Mouse (Mus musculus): ENCODE measurements around the gene Tfam. TPM values are rescaled to one million over a fixed set of nuclear protein-coding genes. Genes with fewer than 3 reads are reported as not detected.

Gene Tfam
- polyA plus RNA-seq, 1 experiment: 14.2 TPM

GRCm38 (mm10) chr10:71249086-71249880 lies 11.2 kb upstream of the Tfam start:
- TF ChIP-seq GATA1 (IDR thresholded peaks at IDR 0.05; ENCODE audit: low read length): no peak

- TF ChIP-seq GATA1 (IDR thresholded peaks at IDR 0.05; ENCODE audit: low read length): no peak
Observed at GRCm38 (mm10) chr10:71246956-71247355, 8.9 kb upstream of the Tfam start.

GRCm38 (mm10) chr10:71239479-71240120 lies 1.5 kb upstream of the Tfam start:
- TF ChIP-seq GATA1 (IDR thresholded peaks at IDR 0.05; ENCODE audit: low read length): no peak

- TF ChIP-seq GATA1 (IDR thresholded peaks at IDR 0.05; ENCODE audit: low read length): no peak
Observed at GRCm38 (mm10) chr10:71237516-71238239, 402 bp downstream of the Tfam start.

- no peak for TF ChIP-seq GATA1 (IDR thresholded peaks at IDR 0.05; ENCODE audit: low read length)
Observed at GRCm38 (mm10) chr10:71234071-71234470, 4.0 kb downstream of the Tfam start.

- no peak for TF ChIP-seq GATA1 (IDR thresholded peaks at IDR 0.05; ENCODE audit: low read length)
Observed at GRCm38 (mm10) chr10:71225894-71226293, 12.2 kb downstream of the Tfam start.

GRCm38 (mm10) chr10:71223101-71223500 lies 15.0 kb downstream of the Tfam start:
- no peak for TF ChIP-seq GATA1 (IDR thresholded peaks at IDR 0.05; ENCODE audit: low read length)

GRCm38 (mm10) chr10:71222639-71223038 lies 15.4 kb downstream of the Tfam start:
- TF ChIP-seq GATA1 (IDR thresholded peaks at IDR 0.05; ENCODE audit: low read length): no peak

GRCm38 (mm10) chr10:71218228-71218892 lies 19.7 kb downstream of the Tfam start:
- no peak for TF ChIP-seq GATA1 (IDR thresholded peaks at IDR 0.05; ENCODE audit: low read length)

- TF ChIP-seq GATA1 (IDR thresholded peaks at IDR 0.05; ENCODE audit: low read length): no peak
Observed at GRCm38 (mm10) chr10:71215996-71216395, 22.1 kb downstream of the Tfam start.

GRCm38 (mm10) chr10:71201512-71201911 lies 36.6 kb downstream of the Tfam start:
- no peak for TF ChIP-seq GATA1 (IDR thresholded peaks at IDR 0.05; ENCODE audit: low read length)

GRCm38 (mm10) chr10:71200964-71201363 lies 37.1 kb downstream of the Tfam start:
- TF ChIP-seq GATA1 (IDR thresholded peaks at IDR 0.05; ENCODE audit: low read length): no peak

- no peak for TF ChIP-seq GATA1 (IDR thresholded peaks at IDR 0.05; ENCODE audit: low read length)
Observed at GRCm38 (mm10) chr10:71198676-71199075, 39.4 kb downstream of the Tfam start.

- TF ChIP-seq GATA1 (IDR thresholded peaks at IDR 0.05; ENCODE audit: low read length): no peak
Observed at GRCm38 (mm10) chr10:71197036-71197785, 40.9 kb downstream of the Tfam start.

- TF ChIP-seq GATA1 (IDR thresholded peaks at IDR 0.05; ENCODE audit: low read length): no peak
Observed at GRCm38 (mm10) chr10:71195501-71195900, 42.6 kb downstream of the Tfam start.
